Mouse (Mus musculus): ENCODE measurements around the gene Shroom3. TPM values are rescaled to one million over a fixed set of nuclear protein-coding genes. Genes with fewer than 3 reads are reported as not detected.

Shroom3 gene
- total and polyA plus RNA-seq, 3 experiments, result 0.04 to 0.11 TPM; not detected in 1

DNA sequence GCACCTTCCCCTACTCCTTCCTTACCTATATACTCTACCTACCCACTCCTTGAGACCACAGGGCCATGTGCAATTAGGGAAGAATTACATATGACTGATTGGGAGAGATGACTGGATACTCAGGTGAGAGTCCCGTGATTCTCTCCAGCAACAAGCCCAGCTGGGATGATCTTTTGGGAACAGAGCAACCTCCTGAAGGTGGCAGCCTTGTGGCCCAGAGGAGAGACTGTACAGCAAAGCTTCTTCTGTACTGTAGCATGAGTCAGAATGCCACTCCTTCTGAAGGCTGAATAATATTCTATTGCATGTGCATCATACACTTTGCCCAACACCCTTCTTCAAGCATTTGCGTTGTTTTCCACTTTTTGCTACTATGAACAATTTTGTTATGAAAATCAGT lies 319.4 kb downstream of the Shroom3 start:
- H3K4me2 ChIP-seq (ENCODE audit: insufficient read depth, low read depth, poor library complexity, severe bottlenecking), result no peak overlapping the region
- no peaks in the 10 kb centered on the region for H3K79me2 ChIP-seq (replicated peaks; ENCODE audit: control insufficient read depth, extremely low read depth, insufficient read depth, poor library complexity, severe bottlenecking)
- no peaks in the 10 kb centered on the region for H3K27me3 ChIP-seq (replicated peaks)
- no peak overlapping the region for H3K9ac ChIP-seq (ENCODE audit: insufficient read depth, low read depth)
- in situ Hi-C loops (cut with MboI; ENCODE audit: low pct_ligation_motif_present, low pct_unique_long_range_greater_than_20kb, low sequenced_read_pairs), result no loop called here
- no peak overlapping the region for H3K27ac ChIP-seq (ENCODE audit: insufficient read depth, low read depth)
- no peaks in the 10 kb centered on the region for H3K36me3 ChIP-seq (replicated peaks in 1 of 2; ENCODE audit: control insufficient read depth in 1 of 2, insufficient read depth in 1 of 2, low read length in 1 of 2)
- no peak for DNase-seq (ENCODE audit: extremely low read depth)
- no peaks in the 10 kb centered on the region for H3K9me3 ChIP-seq (replicated peaks; ENCODE audit: low read length)
- no peaks in the 10 kb centered on the region for H3K4me1 ChIP-seq (ENCODE audit: control insufficient read depth in 1 of 2, insufficient read depth in 2 of 2)
- TF ChIP-seq MAFK (IDR thresholded peaks at IDR 0.05; ENCODE audit: insufficient replicate concordance, low read length), result no peak
- TF ChIP-seq USF1 (IDR thresholded peaks at IDR 0.05; ENCODE audit: low read depth, low read length), result no peak
- TF ChIP-seq RAD21 (IDR thresholded peaks at IDR 0.05; ENCODE audit: low read depth, low read length), result no peak
- no peak for TF ChIP-seq HCFC1 (IDR thresholded peaks at IDR 0.05; ENCODE audit: low read depth, low read length)
- TF ChIP-seq RCOR1 (conservative IDR thresholded peaks at IDR 0.05; ENCODE audit: low read depth, low read length), result no peak
- dilution Hi-C loops (cut with MboI; ENCODE audit: extremely low pct_ligation_motif_present, extremely low pct_unique_long_range_greater_than_20kb, low sequenced_read_pairs), result no loop called here
- H3K4me3 ChIP-seq (replicated peaks in 1 of 3; ENCODE audit: low read depth in 2 of 3, low read length in 2 of 3, poor library complexity in 1 of 3), result no peak overlapping the region

GRCm38 (mm10) chr5:93005229-93005814 lies 322.1 kb downstream of the Shroom3 start:
- H3K9me3 ChIP-seq (replicated peaks; ENCODE audit: low read length), result no peaks in the 10 kb centered on the region
- in situ Hi-C loops (cut with MboI; ENCODE audit: low pct_ligation_motif_present, low pct_unique_long_range_greater_than_20kb, low sequenced_read_pairs) (no loop called here), dilution Hi-C loops (cut with MboI; ENCODE audit: extremely low pct_ligation_motif_present, extremely low pct_unique_long_range_greater_than_20kb, low sequenced_read_pairs) (no loop called here)
- H3K79me2 ChIP-seq (replicated peaks; ENCODE audit: control insufficient read depth, extremely low read depth, insufficient read depth, poor library complexity, severe bottlenecking), result no peaks in the 10 kb centered on the region
- no peak overlapping the region for H3K27ac ChIP-seq (ENCODE audit: insufficient read depth, low read depth)
- H3K4me2 ChIP-seq (ENCODE audit: insufficient read depth, low read depth, poor library complexity, severe bottlenecking), result peak overlapping the region; percentile 95
- H3K4me3 ChIP-seq (replicated peaks in 1 of 3; ENCODE audit: low read depth in 2 of 3, low read length in 2 of 3, poor library complexity in 1 of 3), result no peak overlapping the region
- H3K4me1 ChIP-seq (ENCODE audit: control insufficient read depth in 1 of 2, insufficient read depth in 2 of 2), result no peaks in the 10 kb centered on the region
- H3K9ac ChIP-seq (ENCODE audit: insufficient read depth, low read depth), result no peak overlapping the region
- no peaks in the 10 kb centered on the region for H3K27me3 ChIP-seq (replicated peaks)
- H3K36me3 ChIP-seq (replicated peaks in 1 of 2; ENCODE audit: control insufficient read depth in 1 of 2, insufficient read depth in 1 of 2, low read length in 1 of 2), result no peaks in the 10 kb centered on the region
- no peak for TF ChIP-seq TCF12 (IDR thresholded peaks at IDR 0.05; ENCODE audit: low read depth, low read length)
- no peak for TF ChIP-seq PAX5 (IDR thresholded peaks at IDR 0.05; ENCODE audit: low read length)
- no peak for TF ChIP-seq USF1 (IDR thresholded peaks at IDR 0.05; ENCODE audit: low read depth, low read length)
- no peak for TF ChIP-seq POLR2A (IDR thresholded peaks at IDR 0.05; ENCODE audit: low read depth, low read length)
- no peak for TF ChIP-seq SIN3A (IDR thresholded peaks at IDR 0.05; ENCODE audit: low read length)
- no peak; the same call in 1 of the 2 replicates for TF ChIP-seq RAD21 (IDR thresholded peaks at IDR 0.05; ENCODE audit: low read depth, low read length)
- no peak for TF ChIP-seq CHD1 (IDR thresholded peaks at IDR 0.05; ENCODE audit: low read depth, low read length)
- no peak for TF ChIP-seq NELFE (IDR thresholded peaks at IDR 0.05; ENCODE audit: low read depth, low read length)
- no peak for TF ChIP-seq TBP (conservative IDR thresholded peaks at IDR 0.05; ENCODE audit: low read depth, low read length)
- no peak for TF ChIP-seq MYC (IDR thresholded peaks at IDR 0.05; ENCODE audit: low read depth, low read length)
- TF ChIP-seq MAX (IDR thresholded peaks at IDR 0.05; ENCODE audit: low read length), result no peak
- TF ChIP-seq ZKSCAN1 (IDR thresholded peaks at IDR 0.05; ENCODE audit: borderline replicate concordance, low read depth, low read length), result no peak
- no peak for DNase-seq (ENCODE audit: extremely low read depth)
